Mouse (Mus musculus): ENCODE data around the gene Clstn1. TPM values are rescaled to one million over a fixed set of nuclear protein-coding genes. Genes with fewer than 3 reads are reported as not detected.

Gene Clstn1
- total RNA-seq, 2 experiments from 2014 or later, result 23.6 to 28.3 TPM

DNA sequence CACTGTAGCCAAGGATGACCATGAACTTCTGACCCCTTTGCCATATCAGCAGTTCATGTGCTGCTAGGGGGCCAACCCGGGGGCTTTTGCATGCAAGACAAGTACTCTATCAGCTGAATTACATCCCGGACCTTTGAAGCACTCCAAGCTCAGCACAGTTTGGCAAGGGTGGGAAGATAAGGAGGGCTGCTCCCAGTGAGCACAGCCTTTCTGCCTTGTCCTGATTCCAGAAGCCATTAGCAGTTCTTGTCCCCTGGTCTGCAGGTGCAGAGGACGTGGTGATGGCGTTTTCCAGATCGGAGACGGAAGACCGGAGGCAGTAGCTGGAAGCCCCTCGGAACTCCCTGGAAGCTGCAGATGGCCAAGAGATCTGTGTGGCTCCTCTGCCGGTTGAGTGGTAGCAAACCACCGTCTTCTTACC is 22.3 kb upstream of the Clstn1 start:
- DNase-seq, result no peak
- intact Hi-C loops (cut with DNase I), result no loop called here

DNA sequence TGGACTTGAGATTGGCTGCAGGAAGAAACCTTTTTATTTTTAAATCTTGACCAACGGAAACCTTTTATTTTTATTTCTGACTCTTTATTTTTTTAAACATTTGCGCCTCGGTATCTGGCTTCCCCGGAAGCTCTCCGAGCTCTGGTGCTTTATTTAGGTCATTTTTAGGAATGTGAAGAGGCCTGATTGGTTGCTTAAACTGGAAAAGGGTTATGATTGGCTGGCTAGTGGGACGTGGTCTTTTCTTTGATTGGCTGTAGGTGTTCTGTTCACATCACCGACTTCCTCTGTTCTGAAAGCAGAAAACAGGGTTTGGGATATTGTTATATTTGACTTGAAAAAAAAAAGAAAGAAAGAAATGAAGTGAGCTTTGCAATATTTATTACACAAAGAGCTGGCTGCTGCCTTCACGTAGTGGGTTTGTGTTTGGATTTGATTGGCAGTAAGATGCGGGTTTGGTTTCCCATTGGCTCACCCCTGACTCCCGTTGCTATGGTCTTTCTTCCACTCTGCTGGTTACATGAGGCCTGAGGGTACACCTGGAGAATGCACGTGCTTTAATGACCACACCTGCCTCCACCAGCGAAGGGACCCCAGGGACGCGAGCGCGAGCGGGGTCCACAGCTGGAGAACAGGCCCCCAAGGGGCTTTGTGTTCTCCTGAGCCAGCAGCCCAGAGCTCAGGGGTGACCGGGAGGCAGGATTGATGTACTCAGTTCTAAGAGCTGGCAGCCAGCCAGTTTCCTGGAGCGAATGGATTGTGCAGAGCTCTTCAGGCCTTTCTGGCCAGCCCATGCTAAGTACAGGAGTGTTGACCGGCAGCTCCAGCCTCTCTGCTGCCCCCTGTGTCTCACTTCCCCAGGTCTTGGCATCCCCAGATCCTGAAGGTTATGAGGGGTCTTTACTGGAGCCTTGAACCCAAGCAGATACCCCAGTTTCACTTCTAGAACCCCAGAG is 21.5 kb upstream of the Clstn1 start:
- intact Hi-C loops (cut with DNase I), result no loop called here
- peak; percentile 58 to 76 for DNase-seq

DNA sequence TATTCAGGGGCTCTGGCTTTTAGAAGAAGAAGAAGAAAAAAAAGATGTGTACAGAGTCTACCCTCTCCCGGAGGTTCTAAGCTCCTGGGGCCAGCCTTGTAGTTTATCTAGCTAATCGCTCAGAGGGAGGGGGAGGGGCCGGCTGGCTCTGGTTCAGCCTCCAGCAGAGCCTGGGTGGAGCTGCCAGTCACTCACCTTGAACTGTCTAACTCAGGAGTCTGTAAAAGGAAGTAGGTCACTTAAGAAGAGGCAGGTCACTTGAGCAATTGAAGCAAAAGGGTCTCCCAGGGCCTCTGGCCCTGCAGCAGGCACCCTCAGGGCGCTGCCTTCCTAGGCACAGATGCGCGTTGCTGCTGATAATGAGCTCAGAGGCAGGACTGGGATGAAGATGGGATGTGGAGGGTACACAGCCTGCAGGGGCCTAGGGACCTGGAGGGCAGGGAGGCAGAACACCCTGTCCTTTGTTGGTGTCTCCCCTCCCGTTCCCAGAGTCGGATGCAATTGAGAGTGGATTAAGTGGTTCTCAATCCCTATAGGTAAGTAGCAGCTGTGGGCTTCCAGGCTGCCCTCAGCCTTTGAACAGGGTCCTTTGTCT is 18.7 kb upstream of the Clstn1 start:
- no peak for DNase-seq
- intact Hi-C loops (cut with DNase I), result no loop called here

DNA sequence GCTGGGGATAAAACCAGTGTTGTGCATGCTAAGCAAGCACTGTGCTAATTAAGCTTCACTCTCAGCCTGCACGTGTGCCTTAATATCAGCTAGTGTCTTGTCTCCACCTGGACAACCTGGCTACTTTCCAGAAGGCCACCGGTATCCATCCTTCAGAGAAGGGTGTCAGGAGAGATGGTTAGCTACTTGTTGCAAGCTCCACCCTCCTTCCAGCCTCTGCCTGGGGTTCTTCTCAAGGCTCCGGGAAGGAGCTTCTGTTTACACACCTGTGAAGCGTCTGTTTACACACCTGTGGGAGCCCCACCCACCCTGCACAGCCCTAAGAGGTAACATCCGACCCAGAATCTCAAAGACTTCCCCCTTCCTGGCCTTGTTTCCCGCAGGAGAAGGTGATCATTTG is 17.6 kb upstream of the Clstn1 start:
- intact Hi-C loops (cut with DNase I), result no loop called here
- no peak for DNase-seq

DNA sequence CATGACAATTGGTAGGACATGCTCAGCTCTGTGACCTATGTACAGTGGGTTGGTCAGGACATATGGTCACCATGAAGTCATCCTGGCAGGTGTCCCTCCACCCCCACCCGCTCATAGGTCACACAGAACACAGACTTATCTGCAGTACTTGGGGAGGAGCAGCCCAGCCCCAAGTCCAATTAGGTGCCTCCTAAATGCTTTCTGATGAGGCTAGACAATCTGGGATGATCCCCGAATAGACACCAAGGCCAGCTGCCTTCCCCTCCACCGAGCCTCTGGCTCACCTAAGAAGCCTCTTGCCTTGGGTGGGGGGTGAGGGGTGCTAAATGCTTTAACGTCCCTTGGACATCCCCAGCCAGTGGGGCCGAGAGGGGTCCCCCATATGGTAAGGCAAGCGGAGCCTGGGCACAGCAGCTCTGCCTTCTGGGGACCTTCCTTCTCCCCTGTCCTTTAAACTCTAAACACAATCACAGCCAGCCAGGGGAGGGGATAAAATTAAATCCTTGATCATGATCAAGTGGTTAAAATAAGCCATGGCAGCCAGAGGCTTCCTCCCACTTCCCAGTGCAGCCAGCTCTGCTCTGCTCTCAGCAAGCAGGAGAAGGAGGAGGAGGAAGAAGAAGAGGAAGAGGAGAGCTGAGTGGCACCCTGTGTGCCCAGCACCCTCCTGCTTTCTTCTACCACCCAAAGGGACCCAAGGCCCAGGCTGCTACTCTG is 16.3 kb upstream of the Clstn1 start:
- DNase-seq, result no peak
- intact Hi-C loops (cut with DNase I), result no loop called here

DNA sequence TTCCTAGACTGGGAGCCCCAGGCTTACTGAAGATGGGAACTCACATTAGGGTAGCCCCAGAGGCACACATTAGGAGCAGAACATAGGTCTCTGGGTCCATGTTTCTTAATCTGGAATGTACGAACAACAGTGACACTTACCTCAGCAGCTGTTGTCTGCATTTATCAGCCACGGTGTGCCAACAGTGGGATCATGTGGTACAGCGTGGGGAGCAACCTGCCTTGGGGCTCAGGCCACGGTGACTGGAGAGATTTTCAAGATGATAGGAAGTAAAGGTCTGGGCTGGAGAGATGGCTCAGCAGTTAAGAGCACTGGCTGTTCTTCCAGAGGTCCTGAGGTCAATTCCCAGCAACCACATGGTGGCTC is 15.8 kb upstream of the Clstn1 start:
- intact Hi-C loops (cut with DNase I), result no loop called here
- DNase-seq, result no peak

DNA sequence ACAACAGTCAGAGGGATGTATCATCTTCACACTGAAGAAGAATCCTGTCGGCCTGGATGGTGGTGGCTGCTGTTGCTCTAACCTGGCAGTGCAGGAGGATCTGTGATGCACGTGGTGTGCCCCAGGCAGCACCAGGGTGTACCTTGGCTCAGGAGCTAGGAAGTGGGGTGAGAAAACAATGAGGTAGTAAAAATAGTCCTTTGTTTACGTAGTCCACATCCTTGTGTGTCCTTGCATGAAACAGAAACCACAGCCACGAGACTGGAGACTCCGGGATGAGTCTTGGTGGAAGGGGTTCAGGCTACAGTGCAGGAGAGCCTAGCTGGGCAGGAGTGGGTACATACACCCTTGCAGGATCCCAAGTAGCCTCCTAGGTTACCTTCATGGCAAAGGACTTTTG is 15.1 kb upstream of the Clstn1 start:
- intact Hi-C loops (cut with DNase I), result no loop called here
- DNase-seq, result no peak

DNA sequence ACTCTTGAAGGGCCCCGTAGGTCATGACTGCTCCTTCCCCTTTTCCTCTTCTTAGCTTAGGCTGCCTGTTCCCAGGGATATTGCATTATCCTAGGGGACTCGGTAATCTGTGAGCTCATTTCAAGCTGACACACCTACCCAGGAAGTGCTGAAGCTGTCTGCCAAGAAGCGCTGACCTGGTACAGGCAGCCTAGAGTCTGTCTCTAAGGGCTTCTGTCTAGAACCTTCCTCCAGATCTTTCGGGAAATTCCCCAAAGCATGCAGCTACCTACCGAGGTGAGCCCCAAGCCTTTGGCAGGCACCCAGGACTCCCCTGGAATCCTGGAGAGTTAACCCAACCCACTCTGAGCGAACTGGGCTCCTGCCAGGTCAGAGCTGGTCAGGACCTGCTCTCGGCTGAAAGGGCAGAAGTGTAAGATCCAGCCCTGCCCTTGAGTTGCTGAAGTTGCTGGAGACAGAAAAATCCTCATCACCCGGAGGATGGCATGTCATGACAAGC is 14.6 kb upstream of the Clstn1 start:
- no peak for DNase-seq
- intact Hi-C loops (cut with DNase I), result no loop called here

DNA sequence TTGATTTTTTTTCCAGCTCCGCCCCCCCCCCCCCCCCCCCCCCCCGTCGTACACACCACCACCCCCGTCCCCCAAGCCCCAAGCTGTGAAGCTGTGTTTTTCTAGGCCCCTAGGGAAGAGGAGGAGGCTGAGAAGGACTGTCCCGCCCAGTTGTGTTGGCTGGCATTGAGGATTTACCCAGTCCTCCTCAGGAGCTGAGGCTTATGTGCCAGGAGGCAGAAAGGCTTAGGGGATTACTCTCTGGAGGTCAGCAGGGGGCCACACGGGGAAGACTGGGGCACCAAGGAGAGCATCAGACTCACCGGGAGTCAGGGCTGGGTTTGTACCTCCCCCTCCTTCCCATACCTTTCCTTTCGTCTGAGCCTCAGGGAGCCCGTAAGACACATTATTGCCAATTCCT is 13.8 kb upstream of the Clstn1 start:
- no peak for DNase-seq
- intact Hi-C loops (cut with DNase I), result no loop called here

DNA sequence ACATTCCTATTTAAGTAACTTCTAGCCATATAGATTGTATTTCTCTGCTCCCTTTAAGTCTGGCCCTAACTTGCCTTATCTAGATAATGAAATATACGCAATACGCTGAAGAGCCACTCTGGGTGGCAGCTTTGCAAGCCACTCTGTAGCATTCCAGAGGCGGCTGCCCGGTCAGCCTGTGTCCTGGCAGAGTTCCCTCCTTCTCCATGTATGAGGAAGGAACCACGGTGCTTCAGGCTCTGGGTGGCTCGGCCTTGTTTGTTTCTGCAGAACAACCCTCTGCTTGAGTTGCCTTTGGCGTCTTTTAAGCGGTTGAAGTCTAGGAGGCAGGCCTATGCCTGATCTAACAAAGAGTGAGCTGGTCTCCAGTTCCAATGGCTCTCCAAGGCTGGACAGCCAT is 13.4 kb upstream of the Clstn1 start:
- intact Hi-C loops (cut with DNase I), result no loop called here
- DNase-seq, result no peak

DNA sequence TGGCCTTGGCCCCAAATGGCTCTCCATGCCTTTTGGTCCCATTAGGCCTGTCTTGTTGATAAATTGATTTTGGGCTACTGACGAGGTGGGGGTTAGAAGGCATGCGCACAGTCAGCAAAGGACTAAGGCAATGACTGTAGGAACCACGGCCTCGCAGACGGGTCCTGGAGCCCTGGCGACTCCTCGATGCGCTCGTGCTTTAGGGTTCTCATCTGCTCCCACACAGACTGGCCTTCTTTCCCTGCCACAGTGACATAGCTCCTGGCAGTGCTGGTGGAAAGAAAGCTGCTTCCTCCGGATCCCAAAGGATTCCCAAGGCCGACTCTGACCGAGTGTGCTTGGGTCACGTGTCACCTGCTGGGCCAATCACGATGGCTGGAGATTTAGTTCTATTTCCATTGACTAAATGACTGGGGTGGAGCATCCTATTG is 11.9 kb upstream of the Clstn1 start:
- peak; percentile 48 to 50 for DNase-seq
- intact Hi-C loops (cut with DNase I), result no loop called here

DNA sequence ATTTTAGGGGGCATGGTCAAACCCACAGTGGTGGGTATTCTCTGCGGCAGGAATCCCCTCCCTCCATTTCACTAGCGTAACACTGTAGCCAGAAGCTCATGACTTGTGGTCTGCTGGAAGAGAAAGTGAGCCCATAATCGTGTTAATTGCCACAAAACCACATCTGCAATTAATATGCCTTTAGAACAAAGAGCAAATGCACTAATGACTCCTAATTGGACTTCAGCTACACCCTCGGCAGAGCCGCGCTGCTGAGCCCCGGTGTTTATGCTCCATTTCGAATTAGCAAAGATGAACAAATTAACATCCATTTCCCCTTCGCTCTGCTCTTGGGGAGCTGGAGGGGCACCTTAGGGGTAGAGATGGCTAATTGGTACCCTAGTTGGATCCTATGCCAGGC is 10.2 kb upstream of the Clstn1 start:
- no peak for DNase-seq
- intact Hi-C loops (cut with DNase I), result no loop called here

DNA sequence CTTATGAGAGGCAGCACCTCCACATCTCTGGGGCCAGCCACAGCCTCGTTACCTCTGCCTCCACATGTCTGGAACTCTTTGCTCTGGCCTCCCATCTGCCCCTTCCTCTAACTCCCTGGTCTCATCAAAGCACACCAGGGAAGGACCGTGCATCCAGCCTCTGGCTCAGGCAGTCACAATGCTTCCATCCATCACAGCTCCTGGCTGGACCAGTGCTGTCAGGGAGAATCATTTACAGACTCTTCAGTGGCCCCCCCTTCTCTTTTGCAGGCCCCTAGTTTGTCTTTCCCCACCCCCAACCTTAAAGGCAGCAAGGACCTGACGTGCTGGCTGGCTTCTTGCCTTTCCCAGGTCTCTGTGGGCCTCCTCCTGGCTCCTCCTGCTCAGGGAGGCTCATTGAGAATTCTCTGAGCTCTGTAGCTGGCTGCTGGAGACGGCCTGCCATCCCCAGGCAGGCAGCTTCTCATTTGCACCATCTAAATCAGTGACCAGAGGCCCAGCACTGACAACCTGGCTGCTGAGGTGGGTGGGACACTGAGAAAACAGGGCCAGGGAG is 9.2 kb upstream of the Clstn1 start:
- no peak for DNase-seq
- intact Hi-C loops (cut with DNase I), result no loop called here

DNA sequence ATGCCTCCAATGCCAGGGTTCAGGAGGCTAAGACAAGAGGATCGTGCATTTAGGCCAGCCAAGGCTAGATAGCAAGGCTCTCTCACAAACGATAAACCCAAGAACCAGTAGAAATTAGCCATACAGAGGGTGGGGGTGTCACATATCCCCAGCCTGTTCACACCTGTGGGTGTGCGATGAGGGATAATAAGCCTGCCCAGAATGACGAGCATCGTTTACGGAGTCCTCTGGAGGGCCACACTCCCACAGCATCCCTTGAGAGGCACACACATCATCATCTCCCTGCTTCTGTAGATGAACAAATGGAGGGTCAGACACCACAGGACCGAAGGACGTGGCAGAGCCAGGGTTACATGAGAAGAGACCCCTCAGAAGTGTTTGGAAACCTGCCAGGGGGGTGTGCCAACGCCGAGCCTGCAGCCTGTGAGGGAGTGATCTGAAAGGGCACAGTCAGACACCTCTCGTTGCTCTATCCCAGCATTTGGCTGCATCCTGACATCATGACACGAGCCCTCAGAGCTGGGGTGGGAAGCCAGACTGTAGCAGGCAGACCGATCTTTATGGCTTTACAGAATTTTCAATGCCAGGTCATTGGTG is 8.1 kb upstream of the Clstn1 start:
- intact Hi-C loops (cut with DNase I), result no loop called here
- no peak for DNase-seq

DNA sequence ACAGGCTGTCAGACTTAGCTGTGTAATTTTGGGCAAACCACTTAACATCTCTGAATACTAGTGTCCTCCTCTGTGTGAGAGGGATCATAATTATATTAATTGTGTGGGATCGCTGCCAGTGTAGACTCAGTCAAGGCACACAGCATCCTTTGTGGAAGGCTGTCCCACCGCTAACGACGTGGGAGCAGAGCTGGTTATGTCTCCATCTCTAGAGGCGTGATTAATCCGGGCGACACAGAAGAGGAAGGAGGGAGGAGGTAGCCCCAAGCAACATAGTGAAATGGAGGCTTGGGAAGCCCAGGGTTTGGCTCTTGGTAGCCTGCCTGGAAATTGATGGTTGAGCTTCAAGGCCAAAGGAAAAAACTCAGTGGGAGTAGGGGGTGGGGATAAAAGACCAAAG is 7.4 kb upstream of the Clstn1 start:
- no peak for DNase-seq
- intact Hi-C loops (cut with DNase I), result no loop called here

DNA sequence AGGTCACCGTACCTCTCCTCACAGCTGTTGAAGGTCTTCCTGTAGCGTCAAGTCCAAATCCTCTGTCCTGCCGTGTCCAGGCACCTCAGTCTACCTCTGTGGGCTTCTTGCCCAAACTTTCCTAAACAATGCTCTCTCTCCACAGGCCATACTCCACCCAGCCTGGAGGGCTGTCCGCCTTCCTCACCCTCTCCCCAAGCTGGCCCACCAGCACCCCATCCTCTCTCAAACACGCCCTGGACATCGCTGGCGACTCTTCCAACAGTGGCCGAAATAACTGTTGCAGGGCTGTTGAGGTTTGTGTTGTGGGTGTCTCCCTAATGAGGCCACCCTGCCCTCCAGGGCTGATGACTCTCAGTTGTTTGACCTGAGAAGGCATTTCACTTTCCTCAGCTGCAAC is 1.0 kb upstream of the Clstn1 start:
- intact Hi-C loops (cut with DNase I), result loop anchor here (5.0 kb wide), 1 partner anchor 33 kb away; no protein-coding TSS in a partner anchor
- DNase-seq, result no peak

DNA sequence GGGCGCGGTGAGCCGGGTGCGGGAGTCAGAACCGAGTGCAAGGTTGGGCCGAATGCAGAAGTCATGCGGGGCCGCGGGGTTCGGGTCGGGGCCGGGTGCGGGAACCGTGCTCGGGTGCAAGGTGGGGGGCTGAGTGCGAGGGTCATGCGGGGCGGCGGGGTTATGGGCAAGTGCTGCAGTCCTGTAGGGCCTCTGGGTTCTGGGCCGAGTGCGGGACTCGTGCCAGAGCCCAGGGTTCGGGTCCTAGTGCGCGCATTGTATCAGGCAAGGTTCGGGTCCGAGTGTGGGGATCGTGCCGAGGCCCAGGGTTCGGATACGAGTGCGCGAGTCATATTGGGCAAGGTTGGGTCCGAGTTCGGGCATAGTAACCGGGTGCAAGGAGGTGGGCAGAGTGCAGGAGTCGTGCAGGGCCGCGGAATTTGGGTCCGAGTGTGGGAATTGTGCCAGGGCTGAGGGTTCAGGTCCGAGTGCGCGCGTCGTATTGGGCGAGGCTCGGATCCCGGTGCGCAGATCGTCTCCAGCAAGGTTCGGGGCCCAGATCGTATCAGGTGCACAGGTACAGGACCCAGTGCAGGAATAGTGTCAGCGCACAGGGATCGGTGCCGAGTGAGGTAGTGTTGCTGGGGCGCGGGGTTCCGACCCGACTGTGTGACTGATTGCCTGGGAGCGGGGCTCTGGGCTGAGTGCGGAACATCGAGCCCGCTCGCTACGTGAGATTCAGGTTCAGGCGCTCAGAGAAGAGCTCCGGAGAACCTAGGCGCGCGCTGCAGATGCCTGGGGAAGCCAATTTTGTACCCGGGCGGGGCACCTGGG is 721 bp downstream of the Clstn1 start:
- DNase-seq, result no peak
- intact Hi-C loops (cut with DNase I), result loop anchor here (5.0 kb wide), 1 partner anchor 35 kb away; no protein-coding TSS in a partner anchor

DNA sequence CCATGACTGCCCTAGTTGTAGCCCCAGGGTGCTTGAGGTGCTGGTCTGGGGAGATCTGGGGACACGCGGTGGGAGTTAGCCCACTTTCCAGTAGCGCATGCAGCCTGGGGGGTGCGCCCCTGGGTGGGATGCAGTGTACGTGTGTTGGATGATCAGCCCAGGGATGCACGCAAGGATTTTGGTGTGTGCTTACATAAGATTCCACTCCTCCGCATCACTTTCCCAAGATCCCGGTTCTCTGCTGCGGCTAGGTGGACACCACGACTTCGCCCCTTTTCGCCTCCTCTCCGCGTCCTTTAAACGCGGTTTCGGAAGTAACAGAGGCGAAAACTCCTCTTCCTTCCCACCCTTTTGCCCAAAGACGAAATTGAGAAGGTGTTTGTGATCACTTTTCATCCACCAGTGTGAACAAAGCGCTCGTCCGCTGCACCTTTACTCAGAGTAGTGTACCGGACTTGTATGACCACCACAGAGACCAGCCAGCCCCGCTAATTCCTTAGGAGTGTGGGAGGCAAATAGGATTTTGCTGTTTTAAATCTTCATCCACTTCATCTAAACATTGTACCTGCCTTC is 1.4 kb downstream of the Clstn1 start:
- intact Hi-C loops (cut with DNase I), result loop anchor here (5.0 kb wide), 1 partner anchor 35 kb away; no protein-coding TSS in a partner anchor
- DNase-seq, result no peak

DNA sequence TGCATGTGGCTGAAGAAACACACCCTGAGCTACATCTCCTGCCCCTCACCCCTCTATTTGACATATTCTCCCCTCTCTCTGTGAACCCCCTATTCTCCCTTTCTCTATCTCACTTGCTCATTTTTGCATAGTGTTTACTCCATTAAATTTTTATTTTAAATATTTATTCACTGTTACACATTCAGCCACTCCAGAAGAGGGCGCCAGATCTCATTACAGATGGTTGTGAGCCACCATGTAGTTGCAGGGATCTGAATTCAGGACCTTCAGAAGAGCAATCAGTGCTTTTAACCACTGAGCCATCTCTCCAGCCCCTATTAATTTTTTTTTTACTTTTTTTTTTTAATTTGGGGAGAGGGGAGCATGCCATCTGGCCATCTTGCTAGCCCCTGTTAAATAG is 3.9 kb downstream of the Clstn1 start:
- DNase-seq, result no peak
- intact Hi-C loops (cut with DNase I), result no loop called here

All from gastrocnemius, postnatal 36 days (tissue).